Mouse (Mus musculus) ovary, adult 18-20 months (tissue): ENCODE measurements around the gene Cped1.
"Not testable (repeated sequence)": the region's sequence is repeated elsewhere in the genome, so short reads cannot be mapped to it uniquely, and the experiment has no call there.

ENCODE experiments used
- DNase-seq: peaks from one replicate; pipeline ENCODE4 v3.0.0; 2022; ENCODE audit warnings: low spot score, mixed read lengths

Cped1 gene

GRCm38 (mm10) chr6:22224351-22224750 lies 238.6 kb downstream of the Cped1 start:
- DNase-seq: no peak

GRCm38 (mm10) chr6:22231244-22231643 lies 245.5 kb downstream of the Cped1 start:
- DNase-seq: no peak

GRCm38 (mm10) chr6:22233517-22233916 lies 247.8 kb downstream of the Cped1 start:
- DNase-seq: no peak

- no peak for DNase-seq
Measured at GRCm38 (mm10) chr6:22235133-22235532, 249.4 kb downstream of the Cped1 start.

- DNase-seq: no peak
Measured at GRCm38 (mm10) chr6:22243321-22243720, 257.6 kb downstream of the Cped1 start.

- DNase-seq: no peak
Measured at GRCm38 (mm10) chr6:22246696-22247095, 261.0 kb downstream of the Cped1 start.

GRCm38 (mm10) chr6:22258784-22259183 lies 273.1 kb downstream of the Cped1 start:
- DNase-seq: no peak

- no peak for DNase-seq
Measured at GRCm38 (mm10) chr6:22262519-22262918, 276.8 kb downstream of the Cped1 start.

- DNase-seq: not testable (repeated sequence)
Measured at GRCm38 (mm10) chr6:22264094-22264493, 278.4 kb downstream of the Cped1 start.

- no peak for DNase-seq
Measured at GRCm38 (mm10) chr6:22266018-22266417, 280.3 kb downstream of the Cped1 start.

- DNase-seq: no peak
Measured at GRCm38 (mm10) chr6:22267807-22268667, 282.3 kb downstream of the Cped1 start.

- no peak for DNase-seq
Measured at GRCm38 (mm10) chr6:22268677-22269076, 283.0 kb downstream of the Cped1 start.

GRCm38 (mm10) chr6:22269840-22270521 lies 284.3 kb downstream of the Cped1 start:
- peak; percentile 23 for DNase-seq

GRCm38 (mm10) chr6:22277941-22278340 lies 292.2 kb downstream of the Cped1 start:
- no peak for DNase-seq

- DNase-seq: peak; percentile 71
Measured at GRCm38 (mm10) chr6:22280217-22280861, 294.6 kb downstream of the Cped1 start.

GRCm38 (mm10) chr6:22282405-22282804 lies 296.7 kb downstream of the Cped1 start:
- DNase-seq: no peak

GRCm38 (mm10) chr6:22288004-22288736 lies 302.5 kb downstream of the Cped1 start, which contains the start of gene Wnt16:
TSS of gene Wnt16 (plus strand) at chr6:22288227.
- peak; percentile 27 for DNase-seq

- no peak for DNase-seq
Measured at GRCm38 (mm10) chr6:22288737-22289460, 303.2 kb downstream of the Cped1 start.

GRCm38 (mm10) chr6:22289461-22290021 lies 303.8 kb downstream of the Cped1 start:
- no peak for DNase-seq

- no peak for DNase-seq
Measured at GRCm38 (mm10) chr6:22290790-22291189, 305.1 kb downstream of the Cped1 start.

GRCm38 (mm10) chr6:22292056-22292455 lies 306.3 kb downstream of the Cped1 start:
- no peak for DNase-seq
